Mouse (Mus musculus) liver, embryonic 14.5 days (tissue): Measurements from ENCODE around the gene Dph1. TPM values are rescaled to one million over a fixed set of nuclear protein-coding genes. Genes with fewer than 3 reads are reported as not detected.

Experiments
- ATAC-seq: fragments of 200-750 bp; cut with Nextera tagmentation; 2 replicates; pipeline ENCODE4 v1.8.0; 2017; ENCODE audit warnings: moderate number of reproducible peaks, mild to moderate bottlenecking, moderate library complexity; ENCODE audit not compliant: insufficient read depth
- DNase-seq, 3 experiments: peaks; one replicate each; pipeline ENCODE4 v3.0.0-alpha.2; 2012 to 2013; ENCODE audit warnings: low read depth in 3 of 3, low spot score in 3 of 3
- H3K27ac ChIP-seq: fragments of 300-500 bp; sonication (generic); 2 replicates; pipeline ENCODE4 v1.5.1; 2014; ENCODE audit warnings: moderate library complexity, mild to moderate bottlenecking, control low read depth, inconsistent platforms
- H3K27me3 ChIP-seq: fragments of 300-500 bp; sonication (generic); 2 replicates; pipeline ENCODE4 v1.6.1; 2014; ENCODE audit warnings: mild to moderate bottlenecking, low read length, moderate library complexity; ENCODE audit not compliant: control insufficient read depth, insufficient read depth
- H3K36me3 ChIP-seq: fragments of 300-500 bp; sonication (generic); replicated peaks from 2 replicates; pipeline ENCODE4 v1.6.1; 2014; ENCODE audit warnings: low read depth; ENCODE audit not compliant: control insufficient read depth, insufficient read depth
- H3K4me1 ChIP-seq, 2 experiments: fragments of 200-500 bp in 1 of 2; fragments of 300-500 bp in 1 of 2; sonication (generic) in 1 of 2; replicated peaks; 2 replicates each; pipeline ENCODE4 v1.6.1; 2012 to 2014; ENCODE audit warnings: antibody characterized with exemption in 1 of 2, inconsistent platforms in 1 of 2, low read length in 1 of 2; ENCODE audit not compliant: control insufficient read depth in 2 of 2, insufficient read depth in 2 of 2
- H3K4me2 ChIP-seq: fragments of 300-500 bp; sonication (generic); 2 replicates; pipeline ENCODE4 v1.6.1; 2014; ENCODE audit warnings: low read depth, mild to moderate bottlenecking, control low read depth, moderate library complexity
- H3K4me3 ChIP-seq, 2 experiments: fragments of 200-500 bp in 1 of 2; fragments of 300-500 bp in 1 of 2; sonication (generic) in 1 of 2; 2 replicates each; pipeline ENCODE4 v1.5.1; 2012 to 2014; ENCODE audit warnings: low read depth in 2 of 2, low read length in 2 of 2, mild to moderate bottlenecking in 2 of 2, control low read depth in 1 of 2, inconsistent platforms in 1 of 2, moderate library complexity in 1 of 2; ENCODE audit not compliant: insufficient read depth in 1 of 2
- H3K9ac ChIP-seq: fragments of 300-500 bp; sonication (generic); replicated peaks from 2 replicates; pipeline ENCODE4 v1.6.1; 2014; ENCODE audit warnings: mild to moderate bottlenecking, control low read depth, moderate library complexity
- H3K9me3 ChIP-seq: fragments of 300-500 bp; sonication (generic); 2 replicates; pipeline ENCODE4 v1.6.1; 2016; ENCODE audit warnings: low read length, mixed read lengths; ENCODE audit not compliant: control insufficient read depth
- CTCF ChIP-seq: IDR thresholded peaks from 2 replicates; pipeline ENCODE4 v1.5.1; 2016; ENCODE audit warnings: antibody characterized with exemption, low read depth, control low read depth
- EP300 ChIP-seq: IDR thresholded peaks from 2 replicates; pipeline ENCODE4 v1.6.1; 2016; ENCODE audit warnings: antibody characterized with exemption, low read depth
- WGBS: fragments of 180-500 bp; shearing (Covaris S2); extraction: QIAGEN DNeasy Blood & Tissue Kit; methylation state at CpG from one replicate; pipeline ENCODE4 v1.1.7; 2014; ENCODE audit not compliant: insufficient replicate concordance; 5-methylcytosine and 5-hydroxymethylcytosine counted together
- polyA plus RNA-seq, 2 experiments: library from polyadenylated mRNA; depleted of rRNA in 1 of 2; stranded (reverse) in 1 of 2; unstranded in 1 of 2; fragments of >200 nt; fragmentation: Nextera tagmentation in 1 of 2; extraction: Ambion mirVana in 1 of 2; gene quantifications; 2 replicates each; pipeline versions ENCODE4 v1.2.1 to v1.2.3; 2012 to 2014

Dph1 gene
- polyA plus RNA-seq, 2 experiments: 9.8 TPM

DNA sequence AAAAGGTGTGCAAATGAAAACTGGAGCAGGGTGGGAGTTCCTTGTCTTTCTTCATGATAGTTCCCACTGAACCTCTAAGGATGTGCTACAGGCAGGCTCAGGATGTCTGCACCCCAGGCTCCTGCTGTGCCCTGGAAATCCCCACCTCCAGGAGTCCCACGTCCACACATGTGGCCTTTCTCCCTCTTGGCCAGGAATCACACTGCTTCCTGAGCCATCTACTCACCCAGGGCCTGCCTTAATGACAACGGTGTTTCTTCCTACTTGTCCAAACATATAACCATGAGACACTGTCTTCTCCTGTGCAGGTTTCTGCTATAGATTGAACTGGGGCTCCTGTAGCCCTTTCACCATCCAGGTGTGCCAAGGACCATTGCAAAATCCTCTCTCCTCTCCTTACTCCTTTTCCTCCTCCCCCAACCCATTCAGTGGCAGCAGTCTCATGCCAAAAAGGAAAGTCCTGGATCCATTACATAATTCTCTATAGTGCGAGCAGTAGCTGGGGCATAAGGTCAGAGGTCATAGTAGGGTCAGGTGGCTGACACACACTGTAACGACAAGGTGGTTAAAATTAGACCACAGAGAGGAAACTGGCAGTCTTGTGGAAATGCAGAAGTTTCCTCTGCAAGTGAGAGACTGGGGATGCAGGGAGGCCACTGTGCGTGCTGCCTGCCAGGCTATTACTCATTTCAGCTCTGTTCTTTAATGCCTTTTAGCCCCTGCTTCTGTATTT lies 54.2 kb downstream of the Dph1 start:
- TF ChIP-seq EP300 (no peak), CTCF (no peak)
- WGBS: 22% methylated on average over 5 of the region's 5 CpGs
- Histone ChIP-seq H3K27ac (no peak overlapping the region), H3K4me2 (no peak overlapping the region), H3K9me3 (no peaks in the 10 kb centered on the region), H3K4me3 (no peak overlapping the region), H3K27me3 (no peaks in the 10 kb centered on the region), H3K4me1 (peaks cover 0 to 36% of the 10 kb centered on the region in 2 experiments; a peak in 3 of 4 replicates), H3K9ac (no peak overlapping the region), H3K36me3 (no peaks in the 10 kb centered on the region)
- DNase-seq (peak; percentile 12 to 31 (median 29)), ATAC-seq (no peak)

DNA sequence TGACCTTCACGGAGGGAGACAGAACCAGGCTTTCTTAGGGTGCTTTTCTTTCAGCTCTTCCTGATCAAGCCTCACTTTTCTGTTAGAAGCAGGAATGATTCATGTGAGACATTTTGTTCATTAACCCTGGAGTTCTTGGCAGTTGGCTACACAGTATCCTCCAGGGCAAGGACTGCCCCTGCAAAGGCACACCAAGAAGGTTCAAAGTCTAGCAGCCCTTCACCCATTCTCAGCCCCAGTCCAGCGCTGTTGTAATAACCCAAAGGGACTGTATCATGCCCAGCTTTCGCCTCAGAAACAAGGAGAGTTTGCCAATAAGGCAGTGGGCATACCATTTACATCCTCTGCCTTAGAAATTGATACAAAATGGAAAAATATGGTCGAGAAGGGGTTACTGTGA lies 55.7 kb downstream of the Dph1 start:
- 73% methylated on average over 4 of the region's 4 CpGs for WGBS
- no peak for ATAC-seq
- TF ChIP-seq EP300 (no peak), CTCF (no peak)

DNA sequence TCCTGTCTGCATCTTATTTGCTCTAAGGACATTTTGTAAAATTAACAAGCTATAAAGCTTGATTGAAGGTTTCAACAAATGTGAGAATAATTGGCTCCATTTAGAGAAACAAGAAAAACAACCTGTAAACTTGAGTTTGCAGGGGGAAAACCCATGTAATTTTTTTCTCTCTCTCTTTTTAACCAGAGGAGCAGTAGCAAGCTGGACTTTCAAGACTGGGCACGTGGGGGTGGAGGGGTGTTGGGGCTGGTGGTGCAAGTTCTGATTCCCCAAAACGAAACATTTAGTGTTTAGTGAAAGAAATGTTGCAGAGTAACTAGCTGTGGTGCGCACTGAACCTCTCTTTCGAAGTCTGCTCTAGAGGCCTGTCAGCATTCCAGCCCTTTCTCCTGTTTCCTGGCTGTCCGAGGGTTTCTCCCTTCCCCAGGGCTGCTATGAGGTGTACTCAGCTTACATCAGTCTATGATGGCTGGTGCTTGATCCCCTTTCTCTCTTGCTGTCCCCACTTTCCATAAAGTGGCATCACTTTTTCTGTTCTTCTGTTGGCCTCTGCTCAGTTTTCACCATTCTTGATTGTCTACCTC lies 56.5 kb downstream of the Dph1 start:
- Histone ChIP-seq H3K4me2 (no peak overlapping the region), H3K36me3 (no peaks in the 10 kb centered on the region), H3K27me3 (no peaks in the 10 kb centered on the region), H3K9ac (no peak overlapping the region), H3K4me3 (no peak overlapping the region), H3K4me1 (peaks cover 0 to 25% of the 10 kb centered on the region in 2 experiments; a peak in 3 of 4 replicates), H3K27ac (no peak overlapping the region), H3K9me3 (no peaks in the 10 kb centered on the region)
- no peak for DNase-seq
- WGBS: 67% methylated on average over 5 of the region's 5 CpGs
- ATAC-seq: no peak
- TF ChIP-seq CTCF (no peak), EP300 (no peak)

More for the DNA sequence above, 55.7 kb downstream of the Dph1 start:
- no peaks in the 10 kb centered on the region for H3K9me3 ChIP-seq
- H3K4me1 ChIP-seq: peaks cover 0 to 25% of the 10 kb centered on the region in 2 experiments; a peak in 3 of 4 replicates
- DNase-seq: no peak
- no peak overlapping the region for H3K27ac ChIP-seq
- no peak overlapping the region for H3K9ac ChIP-seq
- no peak overlapping the region for H3K4me2 ChIP-seq
- no peaks in the 10 kb centered on the region for H3K36me3 ChIP-seq
- no peaks in the 10 kb centered on the region for H3K27me3 ChIP-seq
- no peak overlapping the region for H3K4me3 ChIP-seq

DNA sequence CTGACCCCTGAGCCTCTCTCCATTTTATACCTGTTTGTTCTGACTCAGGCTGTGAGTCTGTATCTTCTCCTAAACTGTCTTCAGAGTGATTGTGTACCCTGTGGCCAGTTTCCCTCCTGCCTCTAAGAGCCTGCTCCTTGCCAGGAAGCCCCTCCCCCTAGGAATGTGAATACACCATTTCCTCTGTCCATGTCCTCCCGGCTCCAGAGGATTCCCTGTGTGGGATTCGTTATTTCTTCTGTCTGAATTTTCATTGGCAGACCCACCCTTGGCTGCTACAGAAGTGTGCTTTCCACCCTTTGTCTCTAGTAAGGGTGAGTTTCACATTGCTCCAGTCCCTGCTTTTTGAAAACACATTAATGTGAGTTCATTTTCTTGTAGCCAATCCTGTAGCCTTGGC lies 57.1 kb downstream of the Dph1 start:
- Histone ChIP-seq H3K27me3 (no peaks in the 10 kb centered on the region), H3K4me2 (no peak overlapping the region), H3K27ac (no peak overlapping the region), H3K4me1 (peaks cover 0 to 20% of the 10 kb centered on the region in 2 experiments; a peak in 3 of 4 replicates), H3K36me3 (no peaks in the 10 kb centered on the region), H3K9me3 (no peaks in the 10 kb centered on the region), H3K4me3 (no peak overlapping the region), H3K9ac (no peak overlapping the region)
- WGBS: 39% methylated on average over 2 of the region's 2 CpGs
- TF ChIP-seq EP300 (no peak), CTCF (no peak)
- ATAC-seq: no peak
- no peak for DNase-seq

DNA sequence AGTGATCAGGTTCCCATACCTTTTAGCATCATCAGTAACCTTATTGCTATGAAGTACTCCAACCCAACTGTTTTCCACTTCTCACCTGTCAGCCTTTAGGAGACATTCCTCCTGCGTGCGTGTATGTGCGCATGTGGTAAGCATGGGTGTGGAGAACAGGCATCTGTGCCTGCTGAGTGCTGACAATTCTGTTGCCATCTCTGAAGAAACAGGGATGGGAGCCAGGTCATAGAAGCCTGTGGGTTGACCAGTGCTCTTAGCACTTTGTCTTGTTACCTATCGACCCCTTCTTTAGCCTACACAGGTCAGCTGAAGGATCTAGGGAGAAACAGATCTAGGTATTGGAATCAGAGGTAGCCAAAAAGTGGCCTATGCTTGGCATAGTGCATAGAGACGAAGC lies 57.6 kb downstream of the Dph1 start:
- no peaks in the 10 kb centered on the region for H3K9me3 ChIP-seq
- peaks cover 0 to 15% of the 10 kb centered on the region in 2 experiments; a peak in 2 of 4 replicates for H3K4me1 ChIP-seq
- WGBS: 73% methylated on average over 5 of the region's 5 CpGs
- no peaks in the 10 kb centered on the region for H3K36me3 ChIP-seq
- no peaks in the 10 kb centered on the region for H3K27me3 ChIP-seq
- H3K4me3 ChIP-seq: no peak overlapping the region
- H3K27ac ChIP-seq: no peak overlapping the region
- no peak overlapping the region for H3K9ac ChIP-seq
- ATAC-seq: no peak
- no peak overlapping the region for H3K4me2 ChIP-seq
- TF ChIP-seq EP300 (no peak), CTCF (no peak)
- no peak for DNase-seq
